In the genomic region with DNA sequence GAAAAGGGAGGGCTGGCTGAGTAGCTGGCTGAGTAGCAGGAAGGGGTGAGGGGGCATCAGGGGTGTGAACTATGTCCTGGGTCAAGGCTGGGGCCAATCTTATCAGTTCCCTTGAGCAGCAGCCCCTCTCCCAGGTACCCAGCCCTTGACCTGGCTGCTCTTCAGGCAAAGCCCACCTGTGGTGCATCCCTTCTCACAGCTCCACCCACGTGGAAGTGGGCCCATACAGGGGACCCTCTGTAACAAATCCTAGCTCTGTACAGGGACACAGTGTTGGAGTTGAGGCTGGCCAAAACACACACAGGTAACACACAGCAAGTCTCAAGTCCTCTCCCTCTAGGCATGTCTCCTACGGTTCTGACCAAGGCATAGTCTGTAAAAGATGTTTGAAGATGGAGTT, we compare ENCODE assay signal across 22 mouse cellular contexts. TPM values are rescaled to one million over a fixed set of nuclear protein-coding genes. Genes with fewer than 3 reads are reported as not detected.
DNase-seq lines count a peak whose midpoint lies in the region; ATAC-seq and TF ChIP-seq lines count a peak whose summit lies in the region.
"Had no signal": no experiment of that assay in that cellular context is flagged by ENCODE, and none has a peak within 500 bp of the region (broad histone marks: within the 10 kb centered on the region; RNA-seq: fewer than 3 reads in every experiment).

No protein-coding gene starts in this region.

- H3K27ac ChIP-seq in midbrain, embryonic 11.5 days (ENCODE audit: low read depth, low read length) = no peak overlapping the region
- no peak overlapping the region for H3K27ac ChIP-seq in midbrain, embryonic 10.5 days (replicated peaks)
- H3K27ac ChIP-seq in ES-E14 (ENCODE audit: insufficient read depth, low read depth, low read length, poor library complexity, severe bottlenecking) = peak overlapping the region; percentile 16; the same call in 1 of the 2 replicates
- 0 out of 2 replicates have a peak overlapping the region, but pooled peaks have one; percentile 21 for H3K27ac ChIP-seq in olfactory bulb, adult 2 months (ENCODE audit: insufficient read depth, low read depth, low read length)
- no peak overlapping the region for H3K27ac ChIP-seq in hindbrain, embryonic 12.5 days
- H3K27ac ChIP-seq: embryonic facial prominence, embryonic 10.5 days; embryonic facial prominence, embryonic 12.5 days; forebrain, embryonic 13.5 days; forebrain, embryonic 15.5 days had no signal

- no peaks in the 10 kb centered on the region for H3K36me3 ChIP-seq in midbrain, embryonic 11.5 days (ENCODE audit: control insufficient read depth, insufficient read depth, low read length)
- H3K36me3 ChIP-seq in midbrain, embryonic 10.5 days = no peaks in the 10 kb centered on the region
- peaks cover 6% of the 10 kb centered on the region; the same call in 1 of the 2 replicates for H3K36me3 ChIP-seq in ES-E14 (ENCODE audit: control insufficient read depth, insufficient read depth, low read length, poor library complexity, severe bottlenecking)
- no peaks in the 10 kb centered on the region for H3K36me3 ChIP-seq in hindbrain, embryonic 12.5 days
- H3K36me3 ChIP-seq: embryonic facial prominence, embryonic 10.5 days; embryonic facial prominence, embryonic 12.5 days; forebrain, embryonic 15.5 days had no signal

- WGBS in midbrain, embryonic 11.5 days = 48% methylated on average over 2 of the region's 2 CpGs
- WGBS in midbrain, embryonic 10.5 days = 46% methylated on average over 2 of the region's 2 CpGs
- 59% methylated on average over 2 of the region's 2 CpGs for WGBS in olfactory bulb, adult 2 months
- WGBS in hindbrain, embryonic 12.5 days = 44% methylated on average over 2 of the region's 2 CpGs

- no peak overlapping the region for H3K4me3 ChIP-seq in midbrain, embryonic 11.5 days (ENCODE audit: low read depth, low read length)
- no peak overlapping the region for H3K4me3 ChIP-seq in midbrain, embryonic 10.5 days
- no peak overlapping the region for H3K4me3 ChIP-seq in ES-E14 (ENCODE audit: insufficient read depth in 1 of 2, low read depth in 1 of 2, low read length in 2 of 2, poor library complexity in 1 of 2, severe bottlenecking in 1 of 2)
- H3K4me3 ChIP-seq in olfactory bulb, adult 2 months (ENCODE audit: insufficient read depth, low read depth, low read length) = no peak overlapping the region
- no peak overlapping the region for H3K4me3 ChIP-seq in hindbrain, embryonic 12.5 days
- H3K4me3 ChIP-seq: embryonic facial prominence, embryonic 10.5 days; embryonic facial prominence, embryonic 12.5 days; forebrain, embryonic 13.5 days; forebrain, embryonic 15.5 days had no signal

- H3K4me2 ChIP-seq in midbrain, embryonic 11.5 days = no peak overlapping the region
- no peak overlapping the region for H3K4me2 ChIP-seq in hindbrain, embryonic 12.5 days (replicated peaks)
- H3K4me2 ChIP-seq: embryonic facial prominence, embryonic 12.5 days; forebrain, embryonic 13.5 days; forebrain, embryonic 15.5 days had no signal

- TF ChIP-seq CTCF in olfactory bulb, adult 2 months (IDR thresholded peaks at IDR 0.05; ENCODE audit: insufficient read depth, low read depth, low read length) = no peak

- in situ Hi-C loops in ES-E14 (cut with MboI; ENCODE audit: low sequenced_read_pairs in 2 of 2, unreplicated experiment in 2 of 2) = no loop called here

- H3K27me3 ChIP-seq in midbrain, embryonic 11.5 days (ENCODE audit: control insufficient read depth, insufficient read depth, low read length) = peaks cover 26% of the 10 kb centered on the region
- H3K27me3 ChIP-seq in midbrain, embryonic 10.5 days (ENCODE audit: low read depth, poor library complexity, severe bottlenecking) = peaks cover 69% of the 10 kb centered on the region
- peaks cover 37% of the 10 kb centered on the region for H3K27me3 ChIP-seq in hindbrain, embryonic 12.5 days

- H3K9me3 ChIP-seq in midbrain, embryonic 11.5 days (ENCODE audit: control insufficient read depth, low read length) = no peaks in the 10 kb centered on the region
- no peaks in the 10 kb centered on the region for H3K9me3 ChIP-seq in midbrain, embryonic 10.5 days (replicated peaks)
- H3K9me3 ChIP-seq in ES-E14 (ENCODE audit: control insufficient read depth, insufficient read depth, low read depth, low read length) = no peaks in the 10 kb centered on the region
- no peaks in the 10 kb centered on the region for H3K9me3 ChIP-seq in hindbrain, embryonic 12.5 days (replicated peaks)
- H3K9me3 ChIP-seq: embryonic facial prominence, embryonic 10.5 days; embryonic facial prominence, embryonic 12.5 days; forebrain, embryonic 13.5 days; forebrain, embryonic 15.5 days had no signal

- no peak overlapping the region for H3K9ac ChIP-seq in midbrain, embryonic 11.5 days (ENCODE audit: low read length)
- H3K9ac ChIP-seq in ES-E14 (ENCODE audit: insufficient read depth, low read depth, low read length, poor library complexity, severe bottlenecking) = no peak overlapping the region
- no peak overlapping the region for H3K9ac ChIP-seq in hindbrain, embryonic 12.5 days
- H3K9ac ChIP-seq: embryonic facial prominence, embryonic 12.5 days; forebrain, embryonic 13.5 days; forebrain, embryonic 15.5 days; forebrain, postnatal 0 days had no signal

- peaks cover 8% of the 10 kb centered on the region for H3K4me1 ChIP-seq in midbrain, embryonic 11.5 days (ENCODE audit: control insufficient read depth, insufficient read depth, low read length)
- peaks cover 31% of the 10 kb centered on the region for H3K4me1 ChIP-seq in midbrain, embryonic 10.5 days
- H3K4me1 ChIP-seq in ES-E14 (ENCODE audit: control insufficient read depth in 2 of 2, insufficient read depth in 2 of 2, low read length in 2 of 2, poor library complexity in 1 of 2) = peaks cover 5 to 39% of the 10 kb centered on the region in 2 experiments
- H3K4me1 ChIP-seq in olfactory bulb, adult 2 months (ENCODE audit: control insufficient read depth, insufficient read depth, low read length) = peaks cover 25% of the 10 kb centered on the region
- H3K4me1 ChIP-seq in hindbrain, embryonic 12.5 days = peaks cover 6% of the 10 kb centered on the region
- H3K4me1 ChIP-seq: embryonic facial prominence, embryonic 12.5 days had no signal

- no peak for TF ChIP-seq POLR2A in olfactory bulb, adult 2 months (IDR thresholded peaks at IDR 0.05; ENCODE audit: insufficient read depth, low read depth, low read length)

- peak; percentile 92 for DNase-seq in heart, adult 11 months
- DNase-seq in heart, adult 8-10 months (ENCODE audit: low spot score) = no peak
- DNase-seq in midbrain, embryonic 11.5 days (ENCODE audit: low spot score, missing footprints) = peak; percentile 65
- no peak for DNase-seq in midbrain, embryonic 10.5 days (ENCODE audit: low spot score)
- no peak for DNase-seq in ES-E14 (ENCODE audit: low read depth, low spot score)
- no peak for DNase-seq in thymus, adult 18-20 months
- DNase-seq: adrenal gland, adult 2 months; adrenal gland, postnatal 10 days; adrenal gland, postnatal 25 days; cerebellum, adult 11 months; cerebellum, adult 18-20 months; cerebellum, adult 8-10 months; cerebellum, postnatal 10 days; cerebellum, postnatal 36 days; forebrain, postnatal 0 days had no signal

- no peak for ATAC-seq in midbrain, embryonic 11.5 days (ENCODE audit: low FRiP score)
- ATAC-seq in hindbrain, embryonic 12.5 days (ENCODE audit: low FRiP score) = no peak
- ATAC-seq: forebrain, embryonic 13.5 days; forebrain, embryonic 15.5 days; forebrain, postnatal 0 days had no signal

TF ChIP-seq in ES-E14, 5 proteins besides CTCF, POLR2A, EP300 and RAD21:
- TF ChIP-seq ZNF384 (IDR thresholded peaks at IDR 0.05; ENCODE audit: low read depth, low read length) (no peak), MAFK (IDR thresholded peaks at IDR 0.05; ENCODE audit: insufficient read depth, low read depth, low read length) (no peak), ZC3H11A (IDR thresholded peaks at IDR 0.05; ENCODE audit: borderline replicate concordance, low read depth, low read length) (no peak), HCFC1 (IDR thresholded peaks at IDR 0.05; ENCODE audit: borderline replicate concordance, insufficient read depth, low read length) (no peak), CHD2 (IDR thresholded peaks at IDR 0.05; ENCODE audit: low read depth, low read length) (no peak)

RNA-seq across cellular contexts. Expression of gene Il17d, which starts 3.0 kb away (rescaled TPM):
- 1 to 10 TPM; 3.3 to 5.0 (median 3.8) TPM for total RNA-seq in heart, adult 8-10 months (2022)
- polyA plus RNA-seq in midbrain, embryonic 11.5 days (2014; fragmentation: Nextera tagmentation; extraction: Ambion mirVana) = 1.5 and 1.7 TPM in 2 replicates
- polyA plus RNA-seq in midbrain, embryonic 10.5 days (2016; fragmentation: Nextera tagmentation; extraction: Ambion mirVana) = 0.74 and 1.4 TPM in 2 replicates
- 2.6 and 5.3 TPM in 2 replicates for total RNA-seq in ES-E14 (2012; rRNA removed)
- polyA plus RNA-seq in olfactory bulb, adult 2 months (2012; ENCODE audit: insufficient read depth, insufficient read length, low replicate concordance, missing spikeins) = not detected in 2 replicates
- 4.6 and 4.8 TPM in 2 replicates for polyA plus RNA-seq in hindbrain, embryonic 12.5 days (2016; fragmentation: Nextera tagmentation; extraction: Ambion mirVana)
- total RNA-seq: common myeloid progenitor, adult 5-6 weeks had no signal

RNA-seq across cellular contexts. Expression of gene Eef1akmt1, which starts 43.8 kb away (rescaled TPM):
- 10 to 100 TPM; 31.9 to 38.7 (median 35.1) TPM for total RNA-seq in heart, adult 8-10 months (2022)
- polyA plus RNA-seq in midbrain, embryonic 11.5 days (2014; fragmentation: Nextera tagmentation; extraction: Ambion mirVana) = 82.0 and 87.2 TPM in 2 replicates
- 91.0 and 110 TPM in 2 replicates for polyA plus RNA-seq in midbrain, embryonic 10.5 days (2016; fragmentation: Nextera tagmentation; extraction: Ambion mirVana)
- 29.2 and 38.6 TPM in 2 replicates for total RNA-seq in ES-E14 (2012; rRNA removed)
- polyA plus RNA-seq in olfactory bulb, adult 2 months (2012; ENCODE audit: insufficient read depth, insufficient read length, low replicate concordance, missing spikeins) = not detected in 2 replicates
- polyA plus RNA-seq in hindbrain, embryonic 12.5 days (2016; fragmentation: Nextera tagmentation; extraction: Ambion mirVana) = 65.6 and 80.2 TPM in 2 replicates

Comparison
In these comparisons a context has a peak if more than half of its experiments do, and no peak if none do; other contexts are left out.
1. DNase-seq: peak in heart, adult 11 months (single experiment) and midbrain, embryonic 11.5 days (single experiment); none in heart, adult 8-10 months (single experiment), midbrain, embryonic 10.5 days (single experiment), ES-E14 (single experiment) and thymus, adult 18-20 months (0 of 2).
2. H3K27ac ChIP-seq: peak in ES-E14 (single experiment) and olfactory bulb, adult 2 months (single experiment); none in midbrain, embryonic 11.5 days (single experiment), midbrain, embryonic 10.5 days (single experiment) and hindbrain, embryonic 12.5 days (single experiment).
3. RNA of gene Eef1akmt1, which starts 43.8 kb away (polyA plus RNA-seq): 91.0 to 110 TPM in midbrain, embryonic 10.5 days, 82.0 to 87.2 TPM in midbrain, embryonic 11.5 days and 65.6 to 80.2 TPM in hindbrain, embryonic 12.5 days; not detected in olfactory bulb, adult 2 months; every median in the first group is over 10 times any median in the second.